Mouse (Mus musculus) ES-Bruce4 (cell line): ENCODE measurements around the gene Wdr61.

ENCODE experiments used
- CTCF ChIP-seq: IDR thresholded peaks from one replicate; pipeline ENCODE4 v1.8.1; 2011; ENCODE audit warnings: low read depth, low read length
- EP300 ChIP-seq: IDR thresholded peaks from 2 replicates; pipeline ENCODE4 v1.6.1; 2011; ENCODE audit warnings: low read depth, low read length; ENCODE audit not compliant: insufficient read depth
- POLR2A ChIP-seq: IDR thresholded peaks from one replicate; pipeline ENCODE4 v1.8.1; 2011; ENCODE audit warnings: low read length; ENCODE audit not compliant: insufficient read depth

- TF ChIP-seq EP300: no peak
- TF ChIP-seq CTCF: no peak
- no peak for TF ChIP-seq POLR2A
These were observed 9.6 kb upstream of the Wdr61 start for GRCm38 (mm10) chr9:54743891-54744290.
